Mouse (Mus musculus) urinary bladder, adult 2 months (tissue): ENCODE results near the gene Il21r. TPM values are rescaled to one million over a fixed set of nuclear protein-coding genes. Genes with fewer than 3 reads are reported as not detected.

Source experiments
- DNase-seq: peaks from one replicate; pipeline ENCODE4 v3.0.0; 2022; ENCODE audit warnings: low spot score
- polyA plus RNA-seq: library from polyadenylated mRNA; depleted of rRNA; stranded (reverse); fragments of >200 nt; gene quantifications from 2 replicates; pipeline ENCODE4 v1.2.3, GENCODE M21; 2012

Il21r gene
- polyA plus RNA-seq, 1 experiment, result 2.3 TPM

- DNase-seq, result no peak
Observed at GRCm38 (mm10) chr7:125574832-125575231, 28.4 kb upstream of the Il21r start.

GRCm38 (mm10) chr7:125575738-125576540 is 27.3 kb upstream of the Il21r start:
- no peak for DNase-seq

- DNase-seq, result peak; percentile 37
Observed at GRCm38 (mm10) chr7:125576982-125577381, 26.2 kb upstream of the Il21r start.

- DNase-seq, result no peak
Observed at GRCm38 (mm10) chr7:125577486-125578088, 25.6 kb upstream of the Il21r start.

- DNase-seq, result no peak
Observed at GRCm38 (mm10) chr7:125578106-125578505, 25.1 kb upstream of the Il21r start.

- DNase-seq, result no peak
Observed at GRCm38 (mm10) chr7:125579545-125580219, 23.5 kb upstream of the Il21r start.

- DNase-seq, result no peak
Observed at GRCm38 (mm10) chr7:125580220-125580549, 23.0 kb upstream of the Il21r start.

- DNase-seq, result no peak
Observed at GRCm38 (mm10) chr7:125580625-125581316, 22.5 kb upstream of the Il21r start.

GRCm38 (mm10) chr7:125581317-125581672 is 21.9 kb upstream of the Il21r start:
- peak; percentile 79 for DNase-seq

GRCm38 (mm10) chr7:125583325-125584004 is 19.8 kb upstream of the Il21r start:
- no peak for DNase-seq

GRCm38 (mm10) chr7:125584005-125584369 is 19.2 kb upstream of the Il21r start:
- no peak for DNase-seq

- no peak for DNase-seq
Observed at GRCm38 (mm10) chr7:125586355-125586754, 16.9 kb upstream of the Il21r start.

GRCm38 (mm10) chr7:125588721-125589120 is 14.5 kb upstream of the Il21r start:
- no peak for DNase-seq

- DNase-seq, result no peak
Observed at GRCm38 (mm10) chr7:125589896-125590295, 13.3 kb upstream of the Il21r start.

GRCm38 (mm10) chr7:125593831-125594230 is 9.4 kb upstream of the Il21r start:
- DNase-seq, result no peak

GRCm38 (mm10) chr7:125596406-125596805 is 6.8 kb upstream of the Il21r start:
- no peak for DNase-seq

- no peak for DNase-seq
Observed at GRCm38 (mm10) chr7:125597083-125597482, 6.1 kb upstream of the Il21r start.

GRCm38 (mm10) chr7:125597516-125598347 is 5.5 kb upstream of the Il21r start:
- DNase-seq, result no peak

GRCm38 (mm10) chr7:125599373-125599973 is 3.8 kb upstream of the Il21r start:
- DNase-seq, result no peak

GRCm38 (mm10) chr7:125600136-125600535 is 3.1 kb upstream of the Il21r start:
- DNase-seq, result no peak
